In the genomic region with DNA sequence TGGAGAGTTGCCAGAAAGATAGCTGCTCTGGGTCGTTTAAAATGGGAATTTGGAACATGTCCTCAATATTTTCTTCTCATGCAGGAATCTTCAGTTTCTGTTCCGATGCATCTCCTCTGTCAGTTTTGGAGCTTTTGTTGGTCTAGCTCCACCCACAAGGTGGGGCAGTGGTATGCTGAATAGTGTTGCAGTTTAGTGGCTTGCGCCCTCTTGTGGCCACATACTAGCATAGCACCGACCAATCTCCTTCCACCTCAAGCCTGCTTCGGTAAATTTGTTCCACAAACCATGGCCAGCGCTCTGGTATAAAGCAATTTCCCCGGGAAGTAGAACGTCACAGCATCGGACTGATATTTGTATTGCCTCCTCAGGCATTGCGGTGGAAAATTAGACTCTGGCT, we compare ENCODE assay signal across 8 mouse cellular contexts. TPM values are rescaled to one million over a fixed set of nuclear protein-coding genes. Genes with fewer than 3 reads are reported as not detected.
DNase-seq lines count a peak whose midpoint lies in the region; ATAC-seq and TF ChIP-seq lines count a peak whose summit lies in the region.

No protein-coding gene starts in this region.

- H3K9ac ChIP-seq in lung, embryonic 15.5 days = no peak overlapping the region

- peaks cover 22% of the 10 kb centered on the region for H3K9me3 ChIP-seq in G1E (replicated peaks)
- H3K9me3 ChIP-seq in lung, embryonic 15.5 days = no peaks in the 10 kb centered on the region

- no peaks in the 10 kb centered on the region for H3K27me3 ChIP-seq in G1E (ENCODE audit: insufficient read depth, low read length)
- no peaks in the 10 kb centered on the region for H3K27me3 ChIP-seq in lung, embryonic 15.5 days

- H3K4me2 ChIP-seq in lung, embryonic 15.5 days = peak overlapping the region; percentile 31

- TF ChIP-seq CTCF in G1E (IDR thresholded peaks at IDR 0.05; ENCODE audit: low read depth, low read length) = peak; percentile 74

- peak; percentile 54; the same call in 1 of the 2 replicates for ATAC-seq in G1E (ENCODE audit: extremely low read depth, insufficient number of reproducible peaks, low FRiP score, poor library complexity, severe bottlenecking)
- peak; percentile 99 for ATAC-seq in frontal cortex, adult (ENCODE audit: low TSS enrichment)
- ATAC-seq in hematopoietic stem cell, adult 5-6 weeks (replicated peaks in 1 of 2; ENCODE audit: insufficient read depth in 1 of 2, low FRiP score in 2 of 2, low TSS enrichment in 1 of 2, low read depth in 1 of 2, poor library complexity in 2 of 2, severe bottlenecking in 2 of 2) = peak; percentile 98 to 99
- ATAC-seq in lung, embryonic 15.5 days (ENCODE audit: borderline replicate concordance, extremely low read depth, low FRiP score, low TSS enrichment) = peak; percentile 79

- no peak overlapping the region for H3K27ac ChIP-seq in lung, embryonic 15.5 days

- 3% methylated on average over 10 of the region's 10 CpGs for WGBS in lung, embryonic 15.5 days

- no peak overlapping the region for H3K4me3 ChIP-seq in G1E (ENCODE audit: low read depth, low read length)
- H3K4me3 ChIP-seq in lung, embryonic 15.5 days = peak overlapping the region; percentile 0; the same call in 1 of the 2 replicates

- no peaks in the 10 kb centered on the region for H3K4me1 ChIP-seq in G1E (ENCODE audit: insufficient read depth, low read depth, low read length)
- H3K4me1 ChIP-seq in lung, embryonic 15.5 days = no peaks in the 10 kb centered on the region

- peak; percentile 3 for DNase-seq in G1E (ENCODE audit: low spot score)
- peak; percentile 46 to 64 for DNase-seq in cerebellum, adult 18-20 months
- DNase-seq in layer of hippocampus, adult 8-10 months (ENCODE audit: low spot score in 2 of 2) = peak; percentile 71 to 85
- DNase-seq in ovary, postnatal 10 days (ENCODE audit: low spot score) = peak; percentile 36
- peak; percentile 88 for DNase-seq in thymus, postnatal 0 days (ENCODE audit: low spot score)

- H3K36me3 ChIP-seq in G1E (replicated peaks) = no peaks in the 10 kb centered on the region
- H3K36me3 ChIP-seq in lung, embryonic 15.5 days = no peaks in the 10 kb centered on the region

RNA-seq across cellular contexts. Expression of a gene that starts 16.5 kb away (rescaled TPM):
- total RNA-seq in G1E (2014; fragmentation: Nextera tagmentation) (not detected in 2 replicates), G1E (2017) (0.22 TPM in 1 of 2 replicates, not detected in the other)
- polyA plus RNA-seq in G1E (2012) = 0.03 TPM in 1 of 2 replicates, not detected in the other
- total RNA-seq in hematopoietic stem cell, adult 5-6 weeks (2017) = not detected in 2 replicates
- total RNA-seq in layer of hippocampus, adult 8-10 months (2022) = not detected
- not detected in 2 replicates for polyA plus RNA-seq in lung, embryonic 15.5 days (2015; fragmentation: Nextera tagmentation; extraction: Ambion mirVana)
- 0.07 and 0.13 TPM in 2 replicates for polyA plus RNA-seq in thymus, postnatal 0 days (2015; fragmentation: Nextera tagmentation; extraction: Ambion mirVana)

RNA-seq across cellular contexts. Expression of a gene that starts 22.0 kb away (rescaled TPM):
- total RNA-seq in G1E (2014; fragmentation: Nextera tagmentation) (not detected in 2 replicates), G1E (2017) (not detected in 2 replicates)
- polyA plus RNA-seq in G1E (2012) = not detected in 2 replicates
- total RNA-seq in hematopoietic stem cell, adult 5-6 weeks (2017) = 0.10 TPM in 1 of 2 replicates, not detected in the other
- total RNA-seq in layer of hippocampus, adult 8-10 months (2022) = not detected
- polyA plus RNA-seq in lung, embryonic 15.5 days (2015; fragmentation: Nextera tagmentation; extraction: Ambion mirVana) = not detected in 2 replicates
- polyA plus RNA-seq in thymus, postnatal 0 days (2015; fragmentation: Nextera tagmentation; extraction: Ambion mirVana) = not detected in 2 replicates

RNA-seq across cellular contexts. Expression of a gene that starts 27.4 kb away (rescaled TPM):
- not detected in 2 replicates for total RNA-seq in G1E (2014; fragmentation: Nextera tagmentation)
- total RNA-seq in G1E (2017) = 0.05 TPM in 1 of 2 replicates, not detected in the other
- polyA plus RNA-seq in G1E (2012) = not detected in 2 replicates
- total RNA-seq in hematopoietic stem cell, adult 5-6 weeks (2017) = not detected in 2 replicates
- not detected for total RNA-seq in layer of hippocampus, adult 8-10 months (2022)
- not detected in 2 replicates for polyA plus RNA-seq in lung, embryonic 15.5 days (2015; fragmentation: Nextera tagmentation; extraction: Ambion mirVana)
- not detected in 2 replicates for polyA plus RNA-seq in thymus, postnatal 0 days (2015; fragmentation: Nextera tagmentation; extraction: Ambion mirVana)

RNA-seq across cellular contexts. Expression of a gene that starts 32.8 kb away (rescaled TPM):
- total RNA-seq in G1E (2014; fragmentation: Nextera tagmentation) (not detected in 2 replicates), G1E (2017) (0.22 TPM in 1 of 2 replicates, not detected in the other)
- polyA plus RNA-seq in G1E (2012) = 0.03 TPM in 1 of 2 replicates, not detected in the other
- not detected in 2 replicates for total RNA-seq in hematopoietic stem cell, adult 5-6 weeks (2017)
- total RNA-seq in layer of hippocampus, adult 8-10 months (2022) = not detected
- not detected in 2 replicates for polyA plus RNA-seq in lung, embryonic 15.5 days (2015; fragmentation: Nextera tagmentation; extraction: Ambion mirVana)
- polyA plus RNA-seq in thymus, postnatal 0 days (2015; fragmentation: Nextera tagmentation; extraction: Ambion mirVana) = 0.07 and 0.13 TPM in 2 replicates

RNA-seq across cellular contexts. Expression of a gene that starts 38.2 kb away (rescaled TPM):
- not detected in 2 replicates for total RNA-seq in G1E (2014; fragmentation: Nextera tagmentation)
- 0.05 and 0.12 TPM in 2 replicates for total RNA-seq in G1E (2017)
- not detected in 2 replicates for polyA plus RNA-seq in G1E (2012)
- not detected in 2 replicates for total RNA-seq in hematopoietic stem cell, adult 5-6 weeks (2017)
- total RNA-seq in layer of hippocampus, adult 8-10 months (2022) = not detected
- 0.09 TPM in 1 of 2 replicates, not detected in the other for polyA plus RNA-seq in lung, embryonic 15.5 days (2015; fragmentation: Nextera tagmentation; extraction: Ambion mirVana)
- not detected in 2 replicates for polyA plus RNA-seq in thymus, postnatal 0 days (2015; fragmentation: Nextera tagmentation; extraction: Ambion mirVana)

Comparison
In these comparisons a context has a peak if more than half of its experiments do, and no peak if none do; other contexts are left out.
1. DNase-seq: peak in every context shown above with its lines; median percentile 88 in thymus, postnatal 0 days; 78 in layer of hippocampus, adult 8-10 months; 55 in cerebellum, adult 18-20 months; 36 in ovary, postnatal 10 days; 3 in G1E.